Mouse (Mus musculus) small intestine, adult 2 months (tissue): ENCODE results near the gene Zfp553. TPM values are rescaled to one million over a fixed set of nuclear protein-coding genes. Genes with fewer than 3 reads are reported as not detected.

ENCODE experiments used
- H3K27ac ChIP-seq: fragments of 200-500 bp; 2 replicates; pipeline ENCODE4 v1.5.1; 2012; ENCODE audit warnings: low read depth, low read length, control low read depth, inconsistent platforms; ENCODE audit not compliant: insufficient read depth
- H3K27me3 ChIP-seq: fragments of 200-500 bp; 2 replicates; pipeline ENCODE4 v1.6.1; 2012; ENCODE audit warnings: mild to moderate bottlenecking, moderate library complexity, low read length, inconsistent platforms; ENCODE audit not compliant: control insufficient read depth, insufficient read depth
- H3K36me3 ChIP-seq: fragments of 200-500 bp; 2 replicates; pipeline ENCODE4 v1.6.1; 2012; ENCODE audit warnings: mild to moderate bottlenecking, low read length, control low read depth, inconsistent platforms; ENCODE audit not compliant: control insufficient read depth, insufficient read depth
- H3K4me1 ChIP-seq: fragments of 200-500 bp; 2 replicates; pipeline ENCODE4 v1.6.1; 2012; ENCODE audit warnings: low read length, inconsistent platforms, mixed read lengths; ENCODE audit not compliant: control insufficient read depth, insufficient read depth, insufficient read length
- H3K4me3 ChIP-seq: fragments of 200-500 bp; 2 replicates; pipeline ENCODE4 v1.5.1; 2012; ENCODE audit warnings: low read depth, mild to moderate bottlenecking, control low read depth, inconsistent platforms, low read length, moderate library complexity
- CTCF ChIP-seq: fragments of 200-500 bp; IDR thresholded peaks from 2 replicates; pipeline ENCODE4 v1.5.1; 2012; ENCODE audit warnings: low read depth, mild to moderate bottlenecking, control low read depth, inconsistent platforms, low read length, moderate library complexity, mixed read lengths; ENCODE audit not compliant: insufficient replicate concordance, insufficient read length; ENCODE audit errors: extremely low read depth
- POLR2A ChIP-seq: fragments of 200-500 bp; IDR thresholded peaks from 2 replicates; pipeline ENCODE4 v1.6.1; 2012; ENCODE audit warnings: low read depth, mild to moderate bottlenecking, control low read depth, inconsistent platforms, low read length, moderate library complexity
- WGBS: fragments of 180-500 bp; shearing (Covaris S2); methylation state at CpG from one replicate; pipeline ENCODE4 v1.1.7; 2018; 5-methylcytosine and 5-hydroxymethylcytosine counted together
- polyA plus RNA-seq: library from polyadenylated mRNA; depleted of rRNA; stranded (reverse); fragments of >200 nt; gene quantifications from 2 replicates; pipeline ENCODE4 v1.2.3, GENCODE M21; 2012

Gene Zfp553
- polyA plus RNA-seq, 1 experiment: 8.1 TPM

DNA sequence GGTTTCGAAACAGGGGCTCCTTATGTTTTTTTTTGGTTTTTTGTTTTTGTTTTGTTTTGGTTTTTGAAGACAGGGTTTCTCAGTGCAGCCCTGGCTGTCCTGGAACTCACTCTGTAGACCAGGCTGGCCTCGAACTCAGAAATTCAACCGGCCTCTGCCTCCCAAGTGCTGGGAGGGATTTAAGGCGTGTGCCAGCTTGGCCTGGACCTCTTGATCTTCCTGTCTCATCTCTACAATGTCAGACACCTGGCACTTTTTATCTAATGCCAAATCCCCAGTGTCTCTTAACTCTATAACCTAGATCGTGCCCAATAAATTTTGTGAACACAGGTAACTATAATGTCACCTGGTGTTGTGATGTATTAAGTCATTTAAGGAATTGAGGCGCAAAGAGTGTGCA lies 20.5 kb downstream of the Zfp553 start:
- H3K4me3 ChIP-seq: peak overlapping the region; percentile 81
- TF ChIP-seq CTCF: no peak
- TF ChIP-seq POLR2A: no peak
- WGBS: 61% methylated on average over 6 of the region's 6 CpGs
- H3K36me3 ChIP-seq: no peaks in the 10 kb centered on the region; the same call in 1 of the 2 replicates
- H3K27me3 ChIP-seq: no peaks in the 10 kb centered on the region
- no peaks in the 10 kb centered on the region; the same call in 1 of the 2 replicates for H3K4me1 ChIP-seq
- peak overlapping the region; percentile 61 for H3K27ac ChIP-seq

GRCm38 (mm10) chr7:127253821-127254769 lies 21.2 kb downstream of the Zfp553 start:
- no peak for TF ChIP-seq CTCF
- TF ChIP-seq POLR2A: no peak; the same call in 1 of the 2 replicates
- Histone ChIP-seq H3K4me3 (peak overlapping the region; percentile 81), H3K36me3 (no peaks in the 10 kb centered on the region; the same call in 1 of the 2 replicates), H3K27ac (peak overlapping the region; percentile 61), H3K4me1 (no peaks in the 10 kb centered on the region; the same call in 1 of the 2 replicates), H3K27me3 (no peaks in the 10 kb centered on the region)
- under 1% methylated on average over 136 of the region's 136 CpGs for WGBS

GRCm38 (mm10) chr7:127255008-127255407 lies 22.1 kb downstream of the Zfp553 start:
- Histone ChIP-seq H3K27me3 (no peaks in the 10 kb centered on the region), H3K27ac (no peak overlapping the region), H3K4me3 (no peak overlapping the region), H3K36me3 (no peaks in the 10 kb centered on the region; the same call in 1 of the 2 replicates), H3K4me1 (peaks cover 5% of the 10 kb centered on the region; the same call in 1 of the 2 replicates)
- TF ChIP-seq POLR2A: no peak
- no peak for TF ChIP-seq CTCF
- WGBS: 17% methylated on average over 4 of the region's 4 CpGs

DNA sequence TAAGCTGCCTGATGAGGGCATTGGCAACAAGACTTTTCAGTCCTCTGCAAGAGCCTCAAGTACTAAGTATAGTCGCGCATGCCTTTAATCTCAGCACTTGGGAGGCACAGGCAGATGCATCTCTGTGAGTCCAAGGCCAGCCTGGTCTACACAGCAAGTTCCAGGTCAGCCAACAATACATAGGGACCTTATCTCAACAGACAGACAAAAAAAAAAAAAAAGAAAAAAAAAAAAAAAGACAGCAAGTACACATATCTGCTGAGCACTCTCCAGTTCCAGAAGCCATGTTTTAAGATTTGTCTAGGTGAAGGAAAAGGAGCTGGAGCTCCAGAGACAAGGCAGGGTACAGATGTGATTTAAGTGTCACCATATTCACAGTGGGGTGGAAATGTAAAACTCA lies 23.1 kb downstream of the Zfp553 start:
- no peak for TF ChIP-seq CTCF
- TF ChIP-seq POLR2A: no peak
- Histone ChIP-seq H3K27ac (no peak overlapping the region), H3K4me3 (no peak overlapping the region), H3K36me3 (no peaks in the 10 kb centered on the region), H3K4me1 (peaks cover 7% of the 10 kb centered on the region; the same call in 1 of the 2 replicates), H3K27me3 (no peaks in the 10 kb centered on the region)
- WGBS: 91% methylated on average over 2 of the region's 2 CpGs

- 85% methylated on average over 5 of the region's 5 CpGs for WGBS
- H3K4me1 ChIP-seq: peaks cover 9% of the 10 kb centered on the region; the same call in 1 of the 2 replicates
- TF ChIP-seq CTCF (no peak), POLR2A (no peak)
- H3K27ac ChIP-seq: no peak overlapping the region
- H3K36me3 ChIP-seq: no peaks in the 10 kb centered on the region
- H3K4me3 ChIP-seq: no peak overlapping the region
- no peaks in the 10 kb centered on the region for H3K27me3 ChIP-seq
Observed at GRCm38 (mm10) chr7:127256518-127256917, 23.7 kb downstream of the Zfp553 start.

- Histone ChIP-seq H3K4me1 (peaks cover 9% of the 10 kb centered on the region; the same call in 1 of the 2 replicates), H3K36me3 (no peaks in the 10 kb centered on the region), H3K4me3 (0 out of 2 replicates have a peak overlapping the region, but pooled peaks have one; percentile 97), H3K27ac (no peak overlapping the region), H3K27me3 (no peaks in the 10 kb centered on the region)
- TF ChIP-seq POLR2A (no peak), CTCF (no peak)
- 52% methylated on average over 8 of the region's 8 CpGs for WGBS
Observed at GRCm38 (mm10) chr7:127259186-127259905, 26.5 kb downstream of the Zfp553 start.
